Mouse (Mus musculus) megakaryocyte, embryonic 14.5 days (primary cell): ENCODE results near the gene Ilf2. TPM values are rescaled to one million over a fixed set of nuclear protein-coding genes. Genes with fewer than 3 reads are reported as not detected.

ENCODE experiments used
- H3K27me3 ChIP-seq: replicated peaks from 2 replicates; pipeline ENCODE3; 2012; ENCODE audit warnings: inconsistent platforms
- H3K36me3 ChIP-seq: replicated peaks from 2 replicates; pipeline ENCODE3; 2012; ENCODE audit warnings: low read length, inconsistent platforms, mixed read lengths
- H3K4me1 ChIP-seq: 2 replicates; pipeline ENCODE4 v1.6.1; 2012; ENCODE audit warnings: inconsistent platforms
- H3K4me3 ChIP-seq: replicated peaks from 2 replicates; pipeline ENCODE3; 2012; ENCODE audit warnings: moderate library complexity, mild to moderate bottlenecking, inconsistent platforms
- H3K9me3 ChIP-seq: 2 replicates; pipeline ENCODE4 v1.6.1; 2012; ENCODE audit warnings: inconsistent platforms
- FLI1 ChIP-seq: IDR thresholded peaks from 2 replicates; pipeline ENCODE4 v1.6.1; 2012; ENCODE audit warnings: low read length, inconsistent platforms, mixed read lengths
- GATA1 ChIP-seq: IDR thresholded peaks from 3 replicates; pipeline ENCODE4 v1.6.1; 2012; ENCODE audit warnings: mixed read lengths, low read length, inconsistent platforms, borderline replicate concordance
- polyA plus RNA-seq: library from polyadenylated mRNA; stranded (reverse); fragments of >175 nt; gene quantifications from 2 replicates; pipeline ENCODE4 v1.2.3, GENCODE M21; 2012; ENCODE audit warnings: low replicate concordance; ENCODE audit not compliant: insufficient read depth

The Ilf2 gene
- polyA plus RNA-seq, 1 experiment, result 10.5 TPM

DNA sequence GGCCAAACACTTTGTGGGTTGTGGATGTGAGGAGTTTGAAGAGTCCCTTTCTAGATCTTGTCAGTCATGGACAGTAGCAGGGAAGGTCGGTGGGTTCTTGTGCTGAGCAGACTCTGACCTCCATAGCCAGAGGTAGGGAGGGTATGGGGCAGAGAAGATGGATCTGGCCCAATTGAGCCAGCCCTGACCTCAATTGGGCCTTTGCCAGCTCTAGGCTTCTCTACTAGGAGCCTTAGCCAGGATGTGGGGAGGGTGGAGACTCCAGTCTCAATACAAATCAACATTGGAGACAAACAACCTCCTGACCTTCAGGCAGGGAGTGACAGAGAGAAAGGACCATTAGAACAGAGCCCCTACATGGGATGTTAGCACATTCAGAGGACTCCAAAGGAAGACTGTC lies 39.3 kb downstream of the Ilf2 start:
- peaks cover 67% of the 10 kb centered on the region for H3K4me1 ChIP-seq
- peaks cover 51% of the 10 kb centered on the region for H3K36me3 ChIP-seq
- TF ChIP-seq FLI1 (no peak), GATA1 (no peak)
- H3K9me3 ChIP-seq, result no peaks in the 10 kb centered on the region
- H3K27me3 ChIP-seq, result no peaks in the 10 kb centered on the region
- H3K4me3 ChIP-seq, result peak overlapping the region; percentile 97

DNA sequence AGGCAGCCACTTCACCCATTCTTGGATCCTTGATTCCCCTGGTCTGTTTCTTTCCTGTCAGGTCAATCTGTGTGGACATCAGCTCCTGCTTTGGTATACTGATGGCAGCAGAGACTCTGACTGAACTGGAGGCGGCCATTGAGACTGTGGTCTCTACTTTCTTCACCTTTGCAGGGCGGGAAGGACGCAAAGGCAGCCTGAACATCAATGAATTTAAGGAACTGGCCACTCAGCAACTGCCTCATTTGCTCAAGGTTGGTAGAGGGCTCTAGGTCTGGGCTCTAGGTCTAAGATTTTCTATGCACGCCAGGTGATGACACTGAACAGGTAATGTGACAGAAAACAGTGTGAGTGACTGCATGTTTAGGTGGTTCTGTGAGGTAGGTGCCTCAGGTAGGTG lies 39.9 kb downstream of the Ilf2 start:
- H3K27me3 ChIP-seq, result no peaks in the 10 kb centered on the region
- no peaks in the 10 kb centered on the region for H3K9me3 ChIP-seq
- H3K4me1 ChIP-seq, result peaks cover 64% of the 10 kb centered on the region
- peaks cover 54% of the 10 kb centered on the region for H3K36me3 ChIP-seq
- peak overlapping the region; percentile 97 for H3K4me3 ChIP-seq
- TF ChIP-seq GATA1, result no peak
- TF ChIP-seq FLI1, result no peak

DNA sequence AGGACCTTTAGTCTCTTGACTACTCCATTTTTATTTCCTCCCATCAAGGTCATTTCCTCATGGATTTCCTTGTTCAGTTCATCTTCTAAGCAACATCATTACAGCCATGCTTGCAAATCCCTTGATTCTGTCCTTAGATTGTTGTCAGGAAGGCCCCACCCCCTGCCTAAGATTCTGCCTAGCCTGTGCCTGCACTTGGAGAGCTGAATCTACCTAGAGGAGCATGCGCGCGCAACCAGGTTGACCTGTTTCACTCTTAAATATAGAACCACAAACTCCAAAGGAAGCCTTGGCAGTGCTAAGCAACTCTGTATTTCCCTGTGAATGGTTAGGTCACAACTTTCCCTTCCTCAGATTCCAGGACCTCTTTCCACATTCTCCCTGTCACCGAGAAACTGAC lies 41.8 kb downstream of the Ilf2 start:
- Histone ChIP-seq H3K9me3 (no peaks in the 10 kb centered on the region), H3K27me3 (no peaks in the 10 kb centered on the region), H3K4me3 (no peak overlapping the region), H3K4me1 (peaks cover 49% of the 10 kb centered on the region), H3K36me3 (peaks cover 46% of the 10 kb centered on the region)
- TF ChIP-seq FLI1, result no peak
- no peak for TF ChIP-seq GATA1

DNA sequence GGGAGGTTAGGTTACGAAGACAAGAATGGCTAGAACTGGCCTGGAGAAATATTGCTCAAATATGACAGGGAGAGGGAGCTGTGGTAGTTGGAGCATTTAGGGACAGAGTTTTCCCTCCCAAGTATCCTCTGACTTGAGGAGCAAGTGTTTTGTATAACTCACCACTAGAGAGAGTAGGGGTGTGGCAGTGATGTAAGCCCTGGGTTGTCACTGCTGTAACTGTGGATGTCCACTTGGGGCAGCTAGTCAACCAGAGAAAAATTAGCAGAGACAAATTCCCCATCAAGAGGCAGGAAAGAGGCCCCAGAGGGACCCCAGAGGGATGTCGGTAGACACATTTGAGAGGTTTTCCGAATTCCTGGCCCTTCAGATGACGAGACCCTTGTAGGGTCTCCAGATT lies 49.5 kb downstream of the Ilf2 start:
- H3K4me3 ChIP-seq, result no peak overlapping the region
- no peaks in the 10 kb centered on the region for H3K4me1 ChIP-seq
- peaks cover 32% of the 10 kb centered on the region for H3K36me3 ChIP-seq
- no peak for TF ChIP-seq GATA1
- TF ChIP-seq FLI1, result no peak
- no peaks in the 10 kb centered on the region for H3K9me3 ChIP-seq
- H3K27me3 ChIP-seq, result peaks cover 24% of the 10 kb centered on the region

DNA sequence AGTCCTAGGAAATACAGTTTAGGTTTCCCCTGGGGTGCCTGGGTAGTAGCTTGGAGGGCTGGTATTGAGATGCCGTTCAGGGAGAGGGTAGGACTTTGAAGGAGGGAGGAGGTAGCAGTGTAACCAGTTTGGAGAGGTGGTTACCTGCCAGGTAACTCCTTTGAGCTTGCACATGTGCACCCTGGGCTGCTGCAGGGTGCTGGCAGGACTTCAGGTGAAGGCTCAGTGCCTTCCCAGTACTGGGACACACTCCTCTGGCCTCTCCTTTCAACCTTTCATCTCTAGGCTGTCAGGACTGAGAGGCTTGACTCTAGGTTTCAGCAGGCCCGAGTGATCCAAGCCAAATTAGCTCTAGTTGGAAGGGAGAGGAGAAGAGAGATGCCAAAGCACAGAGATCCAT lies 50.1 kb downstream of the Ilf2 start:
- Histone ChIP-seq H3K9me3 (no peaks in the 10 kb centered on the region), H3K4me1 (no peaks in the 10 kb centered on the region), H3K4me3 (no peak overlapping the region), H3K27me3 (peaks cover 24% of the 10 kb centered on the region), H3K36me3 (peaks cover 26% of the 10 kb centered on the region)
- TF ChIP-seq FLI1 (no peak), GATA1 (no peak)

DNA sequence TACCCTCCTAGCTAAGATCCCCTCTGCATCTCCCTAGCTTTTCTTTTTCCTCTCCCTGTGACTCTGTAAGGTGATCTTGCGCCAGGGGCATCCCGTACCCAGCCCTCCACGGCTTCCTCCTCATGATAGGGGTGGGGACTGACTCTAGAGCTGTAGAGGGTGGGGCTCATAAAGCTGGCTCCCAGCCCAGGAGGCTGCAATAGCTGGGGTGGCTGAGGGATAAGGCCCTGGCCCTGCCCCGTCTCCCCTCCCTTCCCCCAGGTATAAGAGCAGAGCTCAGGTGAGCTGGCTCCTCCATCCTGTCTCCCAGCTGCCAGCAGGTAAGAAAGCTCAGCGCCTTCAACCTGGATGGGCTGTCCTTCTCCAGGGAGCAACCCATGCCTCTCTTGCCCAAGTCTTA lies 50.7 kb downstream of the Ilf2 start, which contains the start of gene S100a14:
S100a14 (plus strand) TSS at position 277 of the 400 bp plus-strand sequence.
- Histone ChIP-seq H3K9me3 (no peaks in the 10 kb centered on the region), H3K36me3 (peaks cover 26% of the 10 kb centered on the region), H3K27me3 (peaks cover 24% of the 10 kb centered on the region), H3K4me1 (no peaks in the 10 kb centered on the region), H3K4me3 (no peak within 1 kb of the TSS)
- TF ChIP-seq FLI1 (no peak), GATA1 (no peak)

DNA sequence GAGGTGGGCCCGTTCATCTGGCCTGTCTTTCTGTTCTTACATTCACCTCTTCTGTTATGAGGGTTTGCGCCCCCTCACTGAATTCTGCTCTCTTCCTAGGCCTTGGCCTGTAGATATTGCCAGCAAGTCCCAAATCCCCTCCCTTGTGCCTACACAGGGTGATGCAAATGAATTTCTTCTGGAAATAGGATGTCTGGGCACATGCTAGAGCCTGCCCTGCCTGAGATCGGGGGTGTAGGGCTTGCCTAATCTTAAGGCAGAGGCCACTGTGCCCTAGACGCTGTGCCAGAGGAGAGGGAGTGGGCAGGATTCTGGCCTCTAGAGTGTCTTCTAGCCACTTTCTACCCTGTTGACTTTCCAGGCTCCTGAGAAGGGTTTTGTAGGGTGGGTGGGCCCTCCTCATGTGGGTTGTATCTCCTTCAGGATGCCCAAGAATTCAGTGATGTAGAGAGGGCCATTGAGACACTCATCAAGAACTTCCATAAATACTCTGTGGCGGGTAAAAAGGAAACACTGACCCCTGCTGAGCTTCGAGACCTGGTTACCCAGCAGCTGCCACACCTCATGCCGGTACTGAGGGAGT lies 51.5 kb downstream of the Ilf2 start:
- TF ChIP-seq GATA1 (no peak), FLI1 (no peak)
- Histone ChIP-seq H3K27me3 (peaks cover 24% of the 10 kb centered on the region), H3K36me3 (peaks cover 25% of the 10 kb centered on the region), H3K4me1 (no peaks in the 10 kb centered on the region), H3K9me3 (no peaks in the 10 kb centered on the region), H3K4me3 (no peak overlapping the region)

DNA sequence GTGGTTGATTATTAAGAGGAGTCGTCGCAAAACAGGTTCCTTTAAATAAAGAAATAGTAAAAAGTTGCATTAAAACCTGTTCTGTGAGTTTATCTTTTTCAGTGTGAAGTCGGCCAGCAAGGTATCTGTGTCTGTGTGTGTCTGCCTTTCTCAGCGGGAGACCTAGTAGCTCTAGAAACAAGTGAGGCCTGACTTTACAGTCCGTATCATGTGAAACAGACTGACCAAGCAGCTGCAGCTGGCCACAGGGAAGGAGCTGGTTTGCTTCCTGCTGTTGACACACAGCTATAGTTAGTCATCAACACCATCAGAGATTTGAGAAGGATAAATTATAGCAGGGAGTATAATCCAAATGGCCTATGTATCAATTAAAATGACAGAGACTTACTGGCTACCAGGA lies 55.8 kb downstream of the Ilf2 start:
- H3K4me3 ChIP-seq, result no peak overlapping the region
- H3K9me3 ChIP-seq, result no peaks in the 10 kb centered on the region
- H3K4me1 ChIP-seq, result no peaks in the 10 kb centered on the region
- TF ChIP-seq FLI1 (no peak), GATA1 (no peak)
- H3K36me3 ChIP-seq, result no peaks in the 10 kb centered on the region
- peaks cover 27% of the 10 kb centered on the region for H3K27me3 ChIP-seq

DNA sequence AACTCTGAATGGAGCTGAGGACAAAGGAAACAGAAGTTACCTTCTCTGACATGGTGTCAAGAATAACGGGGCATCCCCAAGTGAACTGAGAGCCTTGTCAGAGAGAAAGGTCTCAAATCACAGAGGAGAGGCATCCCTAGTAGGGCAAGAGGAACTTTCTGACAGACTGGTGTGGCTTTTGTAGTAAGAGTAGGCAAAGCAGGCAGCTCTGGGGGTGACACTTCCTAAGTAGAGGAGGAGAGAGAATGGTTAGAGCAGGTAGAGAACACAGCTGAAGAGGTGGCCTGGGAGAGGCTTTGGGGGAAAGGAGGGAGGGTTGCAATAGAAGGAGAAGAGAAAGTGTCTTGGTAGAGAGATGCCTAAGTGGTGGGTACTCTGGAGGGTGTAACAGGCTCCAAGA lies 59.5 kb downstream of the Ilf2 start:
- TF ChIP-seq FLI1 (no peak), GATA1 (no peak)
- Histone ChIP-seq H3K36me3 (no peaks in the 10 kb centered on the region), H3K9me3 (no peaks in the 10 kb centered on the region)

DNA sequence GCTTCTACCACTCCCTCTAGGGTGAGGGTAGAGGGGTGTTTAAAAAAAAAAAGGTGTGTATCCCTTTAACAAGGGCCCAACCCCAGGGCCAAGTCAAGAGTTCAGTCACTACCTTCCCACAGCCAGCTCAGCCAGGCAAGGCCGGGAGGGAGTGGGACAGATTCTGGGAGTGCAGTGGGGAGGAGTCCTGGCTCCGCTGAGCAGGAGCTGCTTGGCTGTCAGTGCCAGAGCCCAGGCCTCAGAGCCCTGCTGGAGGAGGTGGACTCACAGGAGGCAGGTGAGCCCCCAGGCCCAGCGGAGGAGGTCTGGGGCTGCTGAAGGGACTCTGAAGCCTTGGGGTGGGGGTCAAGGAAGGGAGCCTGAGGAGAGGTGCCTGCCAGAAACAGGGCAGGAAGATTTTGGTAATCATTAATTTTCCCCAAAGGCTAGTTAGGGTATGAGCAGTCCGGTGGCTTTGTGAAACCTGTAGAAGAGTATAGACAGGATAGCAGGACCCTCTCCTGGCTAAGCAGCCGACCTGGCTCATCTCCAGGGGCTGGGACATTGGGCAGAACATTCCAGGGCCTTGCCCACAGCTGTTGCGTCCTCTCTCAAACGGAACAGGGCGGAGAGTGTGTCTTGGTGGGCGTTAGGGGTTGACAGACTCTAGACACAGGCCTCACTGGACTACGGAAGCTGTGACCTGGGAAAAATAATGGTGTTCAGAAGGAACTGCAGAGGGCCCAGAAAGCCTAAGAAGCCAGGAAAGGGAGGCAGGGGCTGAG lies 61.4 kb downstream of the Ilf2 start, which contains the start of gene S100a16:
S100a16 (plus strand) TSS at position 114 of the 764 bp plus-strand sequence.
- TF ChIP-seq GATA1 (no peak), FLI1 (no peak)
- no peaks in the 10 kb centered on the region for H3K36me3 ChIP-seq
- no peaks in the 10 kb centered on the region for H3K9me3 ChIP-seq
- no peaks in the 10 kb centered on the region for H3K4me1 ChIP-seq
- peaks cover 45% of the 10 kb centered on the region for H3K27me3 ChIP-seq
- no peak within 1 kb of the TSS for H3K4me3 ChIP-seq

More for the DNA sequence above, 59.5 kb downstream of the Ilf2 start:
- Histone ChIP-seq H3K27me3 (peaks cover 28% of the 10 kb centered on the region), H3K4me1 (no peaks in the 10 kb centered on the region), H3K4me3 (no peak overlapping the region)
